Mouse (Mus musculus): Measurements from ENCODE around the gene Gsta4.
"Not testable (repeated sequence)": the region's sequence is repeated elsewhere in the genome, so short reads cannot be mapped to it uniquely, and the experiment has no call there.

Gene Gsta4

GRCm38 (mm10) chr9:78179071-78179470, 3.5 kb upstream of the Gsta4 start:
- no peak for DNase-seq

GRCm38 (mm10) chr9:78185686-78186085, 3.1 kb downstream of the Gsta4 start:
- DNase-seq, result no peak

GRCm38 (mm10) chr9:78188910-78189309, 6.3 kb downstream of the Gsta4 start:
- no peak for DNase-seq

DNA sequence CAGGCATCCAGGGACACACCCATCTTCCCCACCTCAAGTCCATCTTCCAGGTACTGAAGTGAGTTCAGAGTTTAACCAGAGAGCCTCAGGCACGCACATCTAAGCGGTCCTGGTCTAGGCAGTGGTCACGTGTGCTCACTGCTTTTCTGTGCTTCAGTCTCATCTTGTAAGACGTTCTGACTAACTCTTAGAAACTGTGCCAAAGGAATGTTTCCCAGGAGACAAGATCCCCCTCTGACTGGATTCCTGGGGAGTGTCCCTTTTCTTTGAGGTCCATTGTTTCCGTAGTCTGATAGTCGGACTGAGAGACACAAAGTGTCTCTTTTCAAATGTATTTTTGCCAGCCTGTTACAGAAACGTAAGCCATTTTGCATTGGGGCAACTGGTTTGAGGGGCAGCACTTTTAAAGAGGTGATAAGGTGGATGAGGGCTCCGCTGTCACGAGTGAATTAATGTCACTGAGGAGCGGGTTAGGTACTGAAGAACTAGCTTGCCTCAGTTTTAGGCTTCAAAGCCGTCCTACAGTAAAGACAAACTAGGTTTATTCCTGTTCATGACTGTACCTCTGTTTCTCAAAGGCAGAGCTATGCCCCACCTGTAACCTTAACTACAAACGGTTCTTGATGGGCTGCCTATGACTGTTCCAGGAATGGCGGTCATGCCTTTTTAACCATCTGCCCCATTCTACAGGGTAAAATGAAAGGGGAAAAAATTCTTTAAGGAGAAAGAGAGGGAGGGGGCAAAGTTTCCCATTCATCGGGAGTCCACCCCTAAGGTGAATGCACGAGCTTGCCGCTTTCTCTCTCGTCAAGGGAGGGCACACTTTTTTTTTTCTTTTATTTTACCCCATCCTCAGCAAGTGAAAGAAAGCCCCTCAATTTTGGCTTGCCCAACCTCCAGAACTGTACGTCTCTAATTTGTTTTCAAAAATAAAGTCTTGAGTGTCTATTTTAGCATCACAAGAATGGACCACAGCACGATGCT, 8.4 kb downstream of the Gsta4 start:
- DNase-seq, result no peak

DNA sequence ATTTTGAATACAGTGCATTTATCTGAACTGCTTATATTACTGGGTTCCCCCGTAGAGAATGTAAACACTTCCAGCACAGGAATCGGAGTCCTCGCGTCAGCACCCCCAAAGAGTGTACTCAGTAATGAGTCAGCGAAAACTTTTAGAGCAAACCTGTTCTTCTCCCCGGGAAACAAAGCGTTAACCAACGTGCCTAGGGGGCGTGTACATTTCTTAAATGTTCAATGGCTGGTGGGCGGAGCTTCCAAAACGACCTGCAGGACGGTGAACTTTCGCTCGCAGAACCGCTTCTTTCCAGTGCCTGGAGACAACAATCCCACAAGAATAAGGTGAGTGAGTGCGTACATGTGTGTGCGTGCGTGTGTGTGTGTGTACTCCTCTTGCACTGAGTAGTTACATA, 9.2 kb downstream of the Gsta4 start:
- DNase-seq, result peak; percentile 47 to 66

DNA sequence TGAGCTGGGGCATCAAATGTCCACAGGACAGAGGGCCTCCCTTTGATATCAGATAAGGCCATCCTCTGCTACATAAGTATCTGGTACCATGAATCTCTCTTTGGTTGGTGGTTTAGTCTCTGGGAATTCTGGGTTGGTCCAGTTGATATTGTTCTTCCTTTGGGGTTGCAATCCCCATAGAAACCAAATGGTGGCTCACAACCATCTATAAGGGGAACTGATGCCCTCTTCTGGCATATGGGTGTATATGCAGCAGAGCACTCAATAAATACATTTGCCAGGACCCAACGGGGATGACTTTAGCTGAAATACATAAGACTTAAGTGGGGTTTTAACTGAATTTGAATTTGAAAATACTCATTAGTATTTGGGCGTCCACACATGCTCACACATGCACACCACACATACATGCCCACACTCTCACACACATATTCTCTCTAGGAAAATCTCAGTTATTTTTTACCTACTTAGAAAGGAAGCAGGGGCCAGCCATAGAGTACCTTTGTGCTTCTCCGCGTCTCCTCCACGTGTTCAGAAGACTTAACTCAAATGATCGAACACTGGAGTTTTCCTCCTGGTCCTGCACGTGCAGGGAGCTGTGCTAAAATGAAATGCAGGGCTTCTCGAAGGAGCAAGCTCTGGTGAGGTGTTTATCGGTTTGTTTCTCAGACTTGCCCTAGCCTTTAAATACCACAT, 11.5 kb downstream of the Gsta4 start:
- DNase-seq, result no peak

DNA sequence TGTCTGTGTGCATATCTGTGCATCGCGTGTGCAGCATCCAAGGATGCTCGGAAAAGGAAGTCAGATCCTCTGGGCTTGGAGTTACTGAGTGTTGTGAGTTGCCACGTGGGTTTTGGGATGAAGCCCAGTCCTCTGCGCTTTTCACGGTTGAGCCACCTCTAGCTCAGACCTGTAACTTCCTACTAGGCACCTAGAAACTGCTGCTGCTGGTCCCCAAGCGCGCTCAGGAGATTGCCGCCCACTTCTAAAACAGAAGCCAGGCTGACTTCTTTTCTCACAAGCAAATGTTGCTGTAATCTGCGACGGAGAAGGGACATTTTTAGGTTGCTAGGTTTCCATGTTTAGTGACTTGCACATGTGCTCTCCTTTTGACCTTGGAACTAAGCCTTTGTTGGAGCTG, 12.5 kb downstream of the Gsta4 start:
- no peak for DNase-seq

DNA sequence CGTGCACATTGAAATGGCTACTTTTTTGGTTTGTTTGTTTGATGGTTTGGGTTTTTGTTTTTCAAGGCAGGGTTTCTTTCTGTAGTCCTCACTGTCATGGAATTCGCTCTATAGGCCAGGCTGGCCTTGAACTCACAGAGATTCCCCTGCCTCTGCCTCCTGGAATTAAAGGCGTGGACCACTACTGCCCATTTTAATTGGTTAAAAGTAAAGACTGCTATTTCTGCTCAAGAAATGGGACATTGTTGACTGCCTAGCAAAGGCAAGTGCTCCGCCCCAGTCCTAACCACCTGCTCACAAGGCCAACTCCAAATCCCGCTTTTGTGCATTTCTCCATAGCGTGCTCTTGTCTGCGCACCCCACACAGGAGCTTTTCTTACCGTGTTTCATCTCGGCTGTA, 15.2 kb downstream of the Gsta4 start:
- DNase-seq, result no peak

DNA sequence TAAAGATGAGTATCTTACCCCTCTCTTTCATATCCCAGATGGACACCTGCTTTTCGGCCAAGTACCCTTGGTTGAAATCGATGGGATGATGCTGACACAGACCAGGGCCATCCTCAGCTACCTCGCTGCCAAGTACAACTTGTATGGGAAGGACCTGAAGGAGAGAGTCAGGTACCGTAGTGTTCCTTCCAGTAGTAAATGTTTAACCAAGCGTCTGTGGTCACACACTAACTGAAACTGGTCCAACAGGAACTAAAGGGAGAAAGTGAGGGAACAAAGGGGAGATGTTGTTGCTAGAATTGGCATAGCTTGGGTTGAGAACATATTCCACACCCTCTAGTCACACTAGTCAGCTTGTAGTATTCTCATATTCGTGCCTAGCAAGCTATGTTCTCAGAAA, 21.6 kb downstream of the Gsta4 start:
- no peak for DNase-seq

DNA sequence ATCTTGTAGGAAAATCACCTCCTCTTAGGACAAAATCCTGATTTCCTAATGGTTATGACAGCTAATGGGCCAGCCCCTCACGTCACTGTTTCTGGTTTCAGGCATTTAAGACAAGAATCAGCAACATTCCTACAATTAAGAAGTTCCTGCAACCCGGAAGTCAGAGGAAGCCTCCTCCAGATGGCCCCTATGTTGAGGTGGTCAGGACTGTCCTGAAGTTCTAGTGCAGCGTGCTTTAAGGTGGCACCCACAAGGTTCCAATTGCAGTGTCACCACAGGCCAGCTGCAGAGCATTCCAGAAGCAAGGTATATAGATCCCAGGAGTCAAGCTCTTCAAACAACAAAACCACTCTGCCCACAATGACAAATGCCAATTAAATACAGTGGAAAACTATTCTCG, 26.4 kb downstream of the Gsta4 start:
- DNase-seq, result no peak

- DNase-seq, result no peak
Measured at GRCm38 (mm10) chr9:78210079-78210478, 27.5 kb downstream of the Gsta4 start.

DNA sequence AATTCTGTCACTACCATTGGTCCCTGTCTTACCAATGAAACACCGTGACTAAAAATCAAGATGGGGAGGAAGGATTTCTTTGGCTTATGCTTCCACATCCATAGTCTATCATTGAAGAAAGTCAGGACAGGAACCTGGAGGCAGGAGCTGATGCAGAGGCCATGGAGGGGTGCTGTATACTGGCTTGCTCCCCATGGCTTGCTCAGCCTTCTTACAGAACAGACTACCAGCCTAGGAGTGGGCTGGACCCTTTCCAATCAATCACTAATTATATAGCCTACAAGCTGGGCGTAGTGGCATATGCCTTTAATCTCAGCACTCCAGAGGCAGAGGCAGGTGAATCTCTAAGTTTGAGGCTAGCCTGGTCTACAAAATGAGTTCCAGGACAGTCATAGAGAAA, 28.2 kb downstream of the Gsta4 start:
- DNase-seq, result no peak

DNA sequence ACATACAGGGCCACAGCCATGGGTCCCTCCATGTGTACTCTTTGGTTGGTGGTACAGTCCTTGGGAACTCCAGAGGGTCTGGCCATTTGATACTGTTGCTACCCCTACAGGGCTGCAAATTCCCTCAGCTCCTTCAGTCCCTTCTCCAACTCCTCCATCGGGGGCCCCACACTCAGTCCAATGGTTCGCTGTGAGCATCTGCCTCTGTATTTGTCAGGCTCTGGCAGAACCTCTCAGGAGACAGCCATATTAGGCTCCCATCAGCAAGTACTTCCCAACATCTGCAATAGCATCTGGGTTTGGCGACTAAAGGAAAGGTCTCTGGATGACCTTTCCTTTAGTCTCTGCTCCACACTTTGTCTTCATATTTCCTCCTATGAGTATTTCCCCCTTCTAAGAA, 28.9 kb downstream of the Gsta4 start:
- DNase-seq, result no peak

- no peak for DNase-seq
Measured at GRCm38 (mm10) chr9:78212341-78213049, 29.9 kb downstream of the Gsta4 start.

DNA sequence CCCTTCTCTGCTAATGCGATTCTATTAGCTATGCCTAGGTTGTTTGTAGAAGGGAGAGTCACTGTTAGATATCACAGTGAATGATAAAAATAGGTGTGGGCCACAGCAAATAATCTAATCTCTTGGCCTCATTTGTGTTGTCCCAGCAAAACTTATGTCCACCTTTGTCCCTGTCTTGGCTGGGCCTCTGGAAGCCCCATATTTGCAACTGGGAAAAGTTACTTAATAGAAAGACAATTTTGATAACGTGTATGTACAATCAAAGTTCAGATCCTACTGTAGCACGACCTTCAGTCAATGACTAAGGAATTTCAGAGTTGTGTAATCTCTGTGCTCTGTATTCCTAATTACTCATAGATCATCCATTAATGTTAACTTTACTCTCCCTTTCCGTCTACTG, 34.5 kb downstream of the Gsta4 start:
- no peak for DNase-seq

- no peak for DNase-seq
Measured at GRCm38 (mm10) chr9:78222616-78223015, 40.0 kb downstream of the Gsta4 start.

DNA sequence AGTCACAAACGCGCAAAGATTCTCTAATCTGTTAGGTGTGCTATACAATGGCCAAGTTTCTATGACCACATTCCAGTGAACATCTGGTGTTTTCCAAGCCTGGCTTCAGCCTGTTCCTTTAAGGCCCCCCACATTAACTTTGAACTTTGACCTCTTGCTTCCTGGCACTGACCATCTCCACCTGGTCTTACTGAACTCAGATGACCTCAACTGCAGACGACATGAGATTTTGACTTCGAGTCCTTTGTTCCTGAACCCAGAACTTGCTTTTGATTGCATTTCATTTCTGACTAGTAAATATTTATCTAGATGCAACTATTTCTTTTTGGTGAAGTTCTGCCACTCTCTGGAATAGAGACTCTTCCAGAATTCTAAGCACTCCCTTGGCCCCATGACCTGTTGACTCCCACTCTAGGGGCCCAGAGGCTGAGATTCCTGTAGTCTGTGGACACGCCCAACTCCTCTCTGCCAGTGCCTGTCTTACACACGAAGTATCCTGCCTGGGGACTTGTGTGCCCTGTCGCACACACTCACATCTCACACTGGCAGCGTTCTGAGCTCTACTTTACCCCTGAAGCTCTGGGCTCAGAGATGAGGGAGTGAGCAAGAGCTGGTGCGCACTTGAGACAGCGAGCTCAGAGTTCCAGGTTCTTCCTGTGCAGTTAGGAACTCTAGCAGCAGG, 40.8 kb downstream of the Gsta4 start:
- DNase-seq, result no peak

DNA sequence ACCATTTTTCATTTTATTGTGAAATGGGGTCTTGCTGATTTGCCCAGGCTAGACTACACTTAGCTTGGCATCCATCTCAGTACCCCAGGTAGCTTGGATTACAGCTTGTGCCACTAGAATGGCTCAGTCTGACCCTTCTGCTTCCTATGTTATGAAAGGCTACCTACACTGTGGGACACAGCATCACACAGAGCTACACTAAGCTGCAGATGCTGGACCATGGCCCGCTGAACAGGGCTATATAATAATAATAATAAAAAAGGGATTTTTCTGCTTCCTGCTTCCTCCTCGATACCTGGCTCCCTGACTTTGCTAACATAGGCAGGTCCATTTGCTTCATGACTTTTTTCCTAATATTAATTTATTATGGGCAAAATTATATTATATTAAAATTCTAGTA, 41.8 kb downstream of the Gsta4 start:
- no peak for DNase-seq

- no peak for DNase-seq
Measured at GRCm38 (mm10) chr9:78225304-78225703, 42.7 kb downstream of the Gsta4 start.

DNA sequence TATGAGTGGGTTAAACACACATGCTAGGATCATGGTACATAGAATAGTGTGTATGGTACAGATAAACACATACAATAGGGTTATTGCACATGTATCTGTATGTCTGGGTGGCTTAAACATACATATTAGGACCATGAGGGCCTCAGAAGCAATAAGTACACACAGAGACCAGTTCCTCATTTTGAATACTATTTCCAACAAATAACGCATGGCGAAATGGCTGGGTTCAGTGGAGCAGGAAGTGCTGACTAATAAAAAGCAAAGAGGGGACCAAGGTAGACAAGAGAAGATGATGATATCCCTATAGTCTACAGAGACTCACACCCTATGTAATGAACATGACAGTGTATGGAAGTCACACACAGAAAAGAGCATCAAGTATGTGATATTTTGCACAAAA, 45.5 kb downstream of the Gsta4 start:
- no peak for DNase-seq

DNA sequence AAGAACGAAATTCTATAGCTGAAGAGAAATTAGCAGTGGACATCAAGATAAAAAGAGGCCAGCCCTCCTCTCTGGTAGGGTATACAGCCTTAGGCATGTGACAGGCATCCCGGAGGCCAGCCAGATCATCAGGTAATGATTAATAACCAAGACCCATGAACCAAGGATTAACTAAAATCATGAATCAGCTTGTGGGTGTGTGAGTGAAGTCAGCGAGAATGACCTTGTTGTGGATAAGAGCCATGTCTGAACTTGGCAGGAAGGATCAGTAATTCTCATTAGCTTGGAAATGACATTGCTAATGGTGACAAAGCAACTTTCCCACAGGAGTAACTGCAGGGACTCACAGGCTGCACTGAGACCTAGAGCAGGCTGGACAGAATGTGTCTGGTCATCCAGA, 47.1 kb downstream of the Gsta4 start:
- not testable (repeated sequence) for DNase-seq

DNA sequence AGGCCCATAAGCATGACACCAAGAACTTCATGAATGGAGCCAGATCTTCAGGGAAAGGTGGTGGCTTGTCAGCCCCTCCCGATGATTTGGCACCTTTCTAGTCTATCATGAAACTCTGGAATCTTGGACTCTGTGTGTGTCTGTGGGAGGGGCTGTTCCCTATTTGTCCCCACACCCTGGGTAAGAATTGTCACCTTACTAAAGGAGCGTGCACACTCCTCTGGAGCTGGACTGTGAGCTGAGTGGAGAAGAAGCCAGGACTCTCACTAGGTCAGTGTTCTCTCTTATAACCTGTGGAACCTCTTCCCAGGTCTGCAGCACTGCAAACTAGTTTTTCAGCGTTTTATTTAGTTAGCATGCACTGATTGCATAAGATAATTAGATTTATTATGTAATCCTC, 47.9 kb downstream of the Gsta4 start, which contains the start of gene Gsta1:
Gsta1 (plus strand) TSS at position 196 of the 400 bp plus-strand sequence.
- DNase-seq, result not testable (repeated sequence)
